Mouse (Mus musculus): ENCODE measurements around the gene Nkapl. TPM values are rescaled to one million over a fixed set of nuclear protein-coding genes. Genes with fewer than 3 reads are reported as not detected.

The Nkapl gene
- not detected for polyA plus RNA-seq (2017; shearing (Covaris generic))

DNA sequence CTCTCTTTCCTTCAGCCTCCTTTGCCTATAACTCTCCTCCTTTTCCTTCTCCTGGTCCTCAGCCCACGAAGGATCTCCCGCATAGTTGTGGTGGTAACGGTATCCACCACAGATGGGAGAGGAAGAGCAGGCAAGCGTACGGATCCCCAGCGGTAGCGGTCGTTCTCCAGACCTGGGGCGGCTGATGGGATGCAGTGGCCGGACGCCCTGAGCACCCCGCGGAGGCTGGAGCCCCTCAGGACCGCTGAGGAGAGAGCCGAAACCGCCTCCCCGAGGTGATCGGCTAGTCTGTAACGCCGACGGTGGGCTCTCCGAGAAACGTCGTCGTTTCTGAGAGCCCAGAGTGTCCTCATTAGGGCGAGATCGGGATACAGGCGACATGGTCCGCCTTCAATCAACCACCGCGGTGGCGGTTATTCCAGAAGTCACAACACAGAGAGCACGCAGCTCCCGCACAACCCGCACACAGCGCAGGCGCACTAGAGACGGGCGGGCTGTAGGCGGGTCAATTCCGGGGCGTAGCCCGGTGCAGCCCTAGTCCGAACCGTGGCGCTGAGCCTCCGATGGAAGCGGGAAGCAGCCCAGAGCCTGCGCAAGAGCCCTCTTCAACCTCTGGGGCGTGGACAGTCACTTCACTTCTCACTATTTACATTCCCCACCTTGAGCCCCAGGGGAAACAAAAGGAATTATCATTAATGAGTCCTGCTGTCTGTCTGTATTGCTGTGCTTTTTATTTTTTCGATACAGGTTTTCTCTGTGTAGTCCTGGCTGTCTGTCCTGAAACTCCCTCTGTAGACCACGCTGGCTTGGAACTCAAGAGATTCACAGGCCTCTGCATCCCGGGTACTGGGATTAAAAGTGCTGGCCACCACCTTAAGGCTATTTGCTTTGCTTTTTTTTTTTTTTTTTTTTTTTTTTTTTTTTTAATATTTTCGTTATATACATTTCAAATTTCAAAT lies at the start of gene Nkapl:
Nkapl (minus strand) TSS at position 449 of the 959 bp plus-strand sequence.

DNA sequence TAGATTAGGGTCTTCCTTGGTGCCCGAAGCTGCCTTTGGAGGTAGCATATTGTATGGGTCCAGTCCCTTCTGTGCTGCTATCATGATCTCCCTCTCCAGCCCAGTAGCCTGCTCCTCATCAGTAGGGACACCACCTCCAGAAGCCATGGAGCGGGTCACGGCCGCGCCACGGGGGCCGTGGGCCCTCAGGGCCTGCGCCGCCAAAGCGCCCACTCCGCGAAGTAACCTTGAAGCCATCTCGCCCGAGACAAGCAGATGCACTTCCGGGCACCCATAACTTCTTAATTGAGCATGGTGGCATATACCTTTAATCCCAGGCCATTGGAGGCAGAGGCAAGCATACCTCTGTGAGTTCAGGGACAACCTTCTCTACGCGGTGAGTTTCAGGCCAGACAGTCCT lies 32.9 kb upstream of the Nkapl start, which contains the start of gene Gm11273:
Gm11273 (minus strand) TSS at position 237 of the 400 bp plus-strand sequence.

DNA sequence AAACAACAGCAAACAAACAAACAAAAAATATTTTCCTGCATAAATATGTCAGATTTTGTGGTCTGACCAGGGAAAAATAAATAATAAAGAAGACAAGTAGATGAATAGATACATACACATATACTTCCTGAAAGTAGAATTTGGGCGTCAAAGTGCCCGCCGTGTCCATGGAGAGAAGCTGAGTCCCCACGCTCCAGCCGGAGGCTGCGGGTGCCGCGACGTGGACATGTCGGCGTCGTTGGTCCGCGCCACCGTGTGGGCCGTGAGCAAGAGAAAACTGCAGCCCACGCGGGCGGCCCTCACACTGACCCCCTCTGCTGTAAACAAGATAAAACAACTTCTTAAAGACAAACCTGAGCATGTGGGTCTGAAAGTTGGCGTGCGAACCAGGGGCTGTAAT lies 26.8 kb upstream of the Nkapl start, which contains the start of gene AK157302:
AK157302 (plus strand) TSS at position 144 of the 400 bp plus-strand sequence.

DNA sequence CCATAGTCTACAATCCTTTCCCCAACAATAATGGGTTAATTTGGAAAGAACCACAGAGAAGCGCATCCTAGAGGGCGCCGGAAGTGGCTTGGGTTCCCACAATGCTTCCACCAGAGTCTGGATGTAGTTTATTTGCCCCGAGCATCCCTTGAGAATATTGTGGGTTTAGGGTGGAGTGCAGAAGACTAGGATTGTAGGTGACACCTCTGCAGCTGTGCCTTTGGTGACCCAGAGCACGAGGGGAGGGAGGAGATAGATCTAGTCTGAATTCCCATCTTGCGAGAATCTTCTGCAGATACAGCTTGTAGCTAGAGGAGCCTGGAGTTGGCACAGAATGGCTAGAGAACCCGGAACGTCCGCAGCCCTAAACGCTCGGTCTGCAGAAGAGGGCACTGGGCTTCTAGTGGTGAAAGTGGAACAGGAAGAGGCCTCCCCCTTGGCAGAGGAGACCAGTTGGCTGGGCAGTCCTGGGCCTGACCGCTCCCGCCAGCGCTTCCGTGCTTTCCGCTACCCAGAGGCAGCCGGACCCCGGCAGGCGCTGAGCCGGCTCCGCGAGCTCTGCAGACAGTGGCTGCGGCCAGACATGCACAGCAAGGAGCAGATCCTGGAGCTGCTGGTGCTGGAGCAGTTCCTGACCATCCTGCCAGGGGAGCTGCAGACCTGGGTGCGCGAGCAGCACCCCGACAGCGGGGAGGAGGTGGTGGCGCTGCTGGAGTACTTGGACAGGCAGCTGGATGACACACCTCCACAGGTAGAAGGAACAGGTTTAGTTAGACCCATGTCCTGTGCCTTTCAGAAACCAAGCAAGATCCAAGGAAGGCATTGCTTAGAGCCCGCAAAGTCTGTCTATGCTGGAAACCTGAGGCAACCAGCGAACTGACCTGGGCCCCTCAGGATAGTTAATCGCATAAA lies 10.7 kb upstream of the Nkapl start, which contains the start of the genes Zkscan4 and Gm10065:
Zkscan4 (plus strand) TSS at position 149 of the 912 bp plus-strand sequence.
Gm10065 (minus strand) TSS at position 683 of the 912 bp plus-strand sequence.

DNA sequence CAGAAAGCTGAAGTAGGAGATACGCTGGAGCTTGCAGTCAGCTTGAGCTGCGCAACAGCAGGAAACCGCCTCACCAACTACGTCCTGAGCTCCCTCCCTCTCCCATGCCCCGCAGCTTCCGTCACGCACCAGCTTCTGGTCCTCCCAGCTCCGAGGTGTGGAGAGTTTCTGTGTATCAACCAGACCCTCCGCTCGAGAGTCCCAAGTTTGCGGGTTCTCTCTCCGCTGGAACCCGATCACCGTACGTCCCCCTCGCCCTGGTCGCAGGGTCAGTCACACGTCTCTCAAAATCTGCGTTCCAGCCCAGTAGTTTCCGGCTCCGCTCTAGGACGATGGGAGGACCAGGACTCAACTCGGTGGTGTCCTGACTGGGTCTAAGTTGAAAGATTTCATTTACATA lies 14.9 kb downstream of the Nkapl start, which contains the start of gene Zscan26:
Zscan26 (minus strand) TSS at position 282 of the 400 bp plus-strand sequence.

DNA sequence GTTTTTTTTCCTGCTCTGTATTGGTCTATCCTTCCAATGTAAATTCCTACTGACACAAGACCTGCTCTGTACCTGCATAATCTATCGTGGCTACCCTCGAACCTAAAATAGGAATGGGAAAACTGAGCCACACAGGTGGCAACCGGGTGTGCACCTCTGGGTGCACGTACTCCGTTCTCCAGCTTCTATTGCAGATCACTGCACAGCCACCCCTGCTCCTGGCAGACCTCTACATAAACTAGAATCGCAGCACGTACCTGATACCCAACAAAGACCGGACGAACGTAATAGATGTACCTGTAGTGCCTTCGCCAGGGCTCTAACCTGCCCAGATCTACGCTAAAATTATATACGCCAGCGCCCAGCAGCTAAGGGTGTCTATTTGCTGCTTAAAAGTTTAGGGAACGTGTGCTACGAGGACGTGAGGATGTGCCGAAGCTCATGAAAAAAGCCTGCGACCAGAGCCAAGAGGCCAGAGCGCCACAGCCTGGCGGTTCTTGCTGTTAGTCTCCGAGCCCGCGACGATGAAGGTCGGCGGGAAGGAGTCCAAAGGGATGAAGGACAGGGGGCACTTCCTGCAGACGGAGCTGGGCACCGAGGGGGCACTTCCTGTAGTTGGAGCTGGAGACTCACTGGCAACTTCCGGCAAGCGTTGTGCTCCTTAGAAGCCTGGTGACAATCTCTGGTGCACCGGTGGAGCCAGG lies 27.7 kb downstream of the Nkapl start, which contains the start of gene Pgbd1:
Pgbd1 (minus strand) TSS at position 556 of the 704 bp plus-strand sequence.

Other genes starting within 250 kb of the Nkapl start
- not detected for gene Gpx5, start 175.8 kb downstream of the Nkapl start, polyA plus RNA-seq (2017; shearing (Covaris generic))
- not detected for gene Gpx6, start 156.4 kb downstream of the Nkapl start, polyA plus RNA-seq (2017; shearing (Covaris generic))
- not detected for gene Olfr1367, start 121.6 kb downstream of the Nkapl start, polyA plus RNA-seq (2017; shearing (Covaris generic))
- gene Zscan12, start 105.7 kb downstream of the Nkapl start, polyA plus RNA-seq (2017; shearing (Covaris generic)), result 12.6 TPM
- gene Zkscan3, start 65.8 kb downstream of the Nkapl start, polyA plus RNA-seq (2017; shearing (Covaris generic)), result 77.3 TPM
- gene Pgbd1, start 27.5 kb downstream of the Nkapl start, polyA plus RNA-seq (2017; shearing (Covaris generic)), result 0.72 TPM
- 10.4 TPM for gene Zscan26, start 14.8 kb downstream of the Nkapl start, polyA plus RNA-seq (2017; shearing (Covaris generic))
- not detected for gene Zkscan4, start 10.4 kb upstream of the Nkapl start, polyA plus RNA-seq (2017; shearing (Covaris generic))
- gene Gm10065, start 10.9 kb upstream of the Nkapl start, polyA plus RNA-seq (2017; shearing (Covaris generic)), result not detected
- gene AK157302, start 26.7 kb upstream of the Nkapl start, polyA plus RNA-seq (2017; shearing (Covaris generic)), result not detected
- gene Gm11273, start 32.9 kb upstream of the Nkapl start, polyA plus RNA-seq (2017; shearing (Covaris generic)), result 14.1 TPM
- gene Zkscan8, start 62.6 kb upstream of the Nkapl start, polyA plus RNA-seq (2017; shearing (Covaris generic)), result 9.4 TPM
- not detected for gene Olfr1366, start 74.3 kb upstream of the Nkapl start, polyA plus RNA-seq (2017; shearing (Covaris generic))
- not detected for gene Olfr1535, start 91.4 kb upstream of the Nkapl start, polyA plus RNA-seq (2017; shearing (Covaris generic))
- gene Olfr1364, start 113.2 kb upstream of the Nkapl start, polyA plus RNA-seq (2017; shearing (Covaris generic)), result not detected
- gene Olfr1362, start 145.5 kb upstream of the Nkapl start, polyA plus RNA-seq (2017; shearing (Covaris generic)), result not detected
- gene Olfr11, start 174.0 kb upstream of the Nkapl start, polyA plus RNA-seq (2017; shearing (Covaris generic)), result not detected
- not detected for gene Olfr1361, start 194.9 kb upstream of the Nkapl start, polyA plus RNA-seq (2017; shearing (Covaris generic))
- not detected for gene Olfr1360, start 208.9 kb upstream of the Nkapl start, polyA plus RNA-seq (2017; shearing (Covaris generic))
- not detected for gene Olfr1359, start 229.6 kb upstream of the Nkapl start, polyA plus RNA-seq (2017; shearing (Covaris generic))
- gene Hist1h2bl, start 247.6 kb upstream of the Nkapl start, polyA plus RNA-seq (2017; shearing (Covaris generic)), result not detected
- not detected for gene Hist1h2ai, start 247.9 kb upstream of the Nkapl start, polyA plus RNA-seq (2017; shearing (Covaris generic))
- not detected for gene Hist1h3h, start 249.2 kb upstream of the Nkapl start, polyA plus RNA-seq (2017; shearing (Covaris generic))

Measured in activated CD4-positive, CD25-positive, alpha-beta regulatory T cell, adult 9 weeks (primary cell).